Mouse (Mus musculus) cerebellum, adult 2 months (tissue): ENCODE data around the gene Gm19684. TPM values are rescaled to one million over a fixed set of nuclear protein-coding genes. Genes with fewer than 3 reads are reported as not detected.
"Not testable (repeated sequence)": the region's sequence is repeated elsewhere in the genome, so short reads cannot be mapped to it uniquely, and the experiment has no call there.

Experiments used
- DNase-seq, 2 experiments: peaks; one replicate each; pipeline ENCODE4 v3.0.0; 2021
- H3K27ac ChIP-seq: fragments of 200-500 bp; 2 replicates; pipeline ENCODE4 v1.5.1; 2012; ENCODE audit warnings: low read length, control low read depth, inconsistent platforms; ENCODE audit not compliant: insufficient read depth
- H3K27me3 ChIP-seq: fragments of 200-500 bp; 2 replicates; pipeline ENCODE4 v1.6.1; 2012; ENCODE audit warnings: inconsistent platforms, mild to moderate bottlenecking, low read length, moderate library complexity; ENCODE audit not compliant: control insufficient read depth, insufficient read depth
- H3K4me1 ChIP-seq: fragments of 200-500 bp; 2 replicates; pipeline ENCODE4 v1.6.1; 2011; ENCODE audit warnings: low read length; ENCODE audit not compliant: control insufficient read depth, insufficient read depth
- H3K4me3 ChIP-seq: fragments of 200-500 bp; replicated peaks from 2 replicates; pipeline ENCODE3; 2011; ENCODE audit warnings: mild to moderate bottlenecking, low read depth, low read length, control low read depth; ENCODE audit not compliant: insufficient read depth
- CTCF ChIP-seq: fragments of 200-500 bp; IDR thresholded peaks from 2 replicates; pipeline ENCODE4 v1.5.1; 2011; ENCODE audit warnings: low read depth, mild to moderate bottlenecking, control low read depth, low read length, moderate library complexity, borderline replicate concordance; ENCODE audit not compliant: insufficient read depth
- POLR2A ChIP-seq: fragments of 200-500 bp; IDR thresholded peaks from 2 replicates; pipeline ENCODE4 v1.6.1; 2011; ENCODE audit warnings: low read length, control low read depth, borderline replicate concordance; ENCODE audit not compliant: insufficient read depth
- WGBS: fragments of 180-500 bp; shearing (Covaris S2); methylation state at CpG from one replicate; pipeline ENCODE4 v1.1.7; 2018; 5-methylcytosine and 5-hydroxymethylcytosine counted together
- polyA plus RNA-seq: library from polyadenylated mRNA; depleted of rRNA; stranded (reverse); fragments of >200 nt; gene quantifications from 2 replicates; pipeline ENCODE4 v1.2.3, GENCODE M21; 2012; rRNA removed

Gm19684 gene
- polyA plus RNA-seq: 0.10 TPM in 1 of 2 replicates, not detected in the other

DNA sequence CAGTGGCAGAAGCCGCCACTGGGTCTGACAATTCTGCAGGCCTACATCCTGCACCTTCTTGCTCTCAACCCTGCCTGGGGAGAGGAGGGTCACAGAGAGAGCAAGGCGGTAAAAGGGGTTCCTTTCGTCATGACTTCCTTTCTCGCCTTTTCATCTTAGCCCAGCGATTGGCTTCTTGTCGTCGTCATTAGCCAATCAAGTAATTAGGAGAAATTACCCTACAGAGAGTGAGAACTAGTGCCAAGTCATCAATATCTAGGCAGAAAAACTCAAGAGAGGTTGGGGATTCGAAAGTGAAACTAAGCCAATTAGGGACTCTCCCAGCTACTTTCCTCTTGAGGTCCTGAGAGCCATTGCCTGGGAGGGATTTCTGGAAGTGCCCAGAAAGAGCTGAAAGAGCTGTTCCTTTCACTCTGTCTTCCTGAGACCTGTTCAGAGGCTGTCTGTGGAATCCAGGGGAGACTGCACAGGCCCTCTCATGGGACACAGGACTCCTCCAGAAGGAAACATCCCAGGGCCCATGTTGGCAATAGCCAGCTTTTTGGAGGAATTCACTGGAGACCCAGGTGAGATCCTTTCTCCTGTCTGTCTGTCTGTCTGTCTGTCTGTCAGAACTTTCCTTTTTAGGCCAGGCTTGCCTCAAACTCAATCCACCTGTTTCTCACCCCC, at the start of gene Gm19684:
Gm19684 (plus strand) TSS at position 327 of the 669 bp plus-strand sequence.
- peak in 1 of 2 experiments; percentile 30 for DNase-seq
- not testable (repeated sequence) for H3K27ac ChIP-seq, H3K4me1 ChIP-seq, H3K4me3 ChIP-seq, H3K27me3 ChIP-seq
- 6% methylated on average over 8 of the region's 8 CpGs for WGBS

DNA sequence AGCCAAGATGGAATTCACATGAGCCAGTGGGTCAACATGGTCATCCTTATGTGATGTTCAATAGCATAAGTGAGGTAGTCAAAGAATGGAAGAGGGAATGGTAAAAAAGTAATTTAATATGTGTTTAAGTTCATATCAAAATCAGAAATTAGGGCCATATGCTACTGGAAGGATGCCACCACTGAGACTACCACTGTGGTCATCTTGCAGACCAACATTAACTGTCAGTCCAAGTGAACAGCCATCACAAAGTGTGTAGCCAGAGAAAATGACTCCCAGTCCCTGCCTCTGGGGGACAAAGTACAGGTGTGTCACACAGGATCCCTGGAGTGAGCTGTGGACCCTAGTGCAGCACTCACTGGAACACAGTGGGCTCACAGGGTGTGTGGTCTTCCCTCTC, 39.6 kb upstream of the Gm19684 start:
- not testable (repeated sequence) for H3K4me3 ChIP-seq, DNase-seq

DNA sequence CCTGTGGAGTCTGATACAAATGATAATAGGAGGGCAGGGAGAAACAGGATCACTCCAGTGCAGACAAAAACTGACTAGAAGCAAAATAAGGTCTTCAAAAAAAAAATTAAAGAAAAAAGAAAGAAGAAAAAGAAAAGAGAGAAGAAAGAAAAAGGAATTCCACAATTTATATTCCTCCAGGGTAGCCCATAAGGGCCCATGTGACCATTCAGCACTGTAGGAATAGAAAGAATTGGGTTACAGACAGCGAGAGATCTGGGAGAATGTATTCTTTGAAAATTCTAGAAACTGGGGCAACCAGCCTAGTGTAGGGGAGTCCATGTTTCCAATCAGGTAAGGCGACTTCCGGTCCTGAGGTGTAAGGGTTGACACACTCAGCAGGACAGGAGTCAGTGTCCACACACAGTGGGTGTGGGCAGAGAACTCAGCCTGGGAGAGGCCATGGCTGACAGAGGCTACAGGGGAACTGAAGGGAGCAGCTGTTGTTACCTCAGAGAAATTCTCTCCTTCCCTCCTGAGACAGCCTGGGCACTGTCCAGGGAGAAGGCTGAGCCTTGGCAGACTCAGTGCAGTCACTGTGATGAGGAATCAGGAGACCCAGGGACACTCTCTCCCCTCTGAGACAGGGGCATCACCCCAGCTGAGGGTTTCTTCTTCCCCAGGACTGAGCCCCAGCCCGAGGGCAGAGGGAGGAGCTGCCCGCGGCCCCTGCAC, 38.8 kb upstream of the Gm19684 start:
- not testable (repeated sequence) for DNase-seq, H3K27ac ChIP-seq, H3K4me3 ChIP-seq, H3K4me1 ChIP-seq, H3K27me3 ChIP-seq
- 29% methylated on average over 6 of the region's 6 CpGs for WGBS

More for the DNA sequence above, 39.6 kb upstream of the Gm19684 start:
- not testable (repeated sequence) for H3K27ac ChIP-seq, H3K27me3 ChIP-seq, H3K4me1 ChIP-seq

DNA sequence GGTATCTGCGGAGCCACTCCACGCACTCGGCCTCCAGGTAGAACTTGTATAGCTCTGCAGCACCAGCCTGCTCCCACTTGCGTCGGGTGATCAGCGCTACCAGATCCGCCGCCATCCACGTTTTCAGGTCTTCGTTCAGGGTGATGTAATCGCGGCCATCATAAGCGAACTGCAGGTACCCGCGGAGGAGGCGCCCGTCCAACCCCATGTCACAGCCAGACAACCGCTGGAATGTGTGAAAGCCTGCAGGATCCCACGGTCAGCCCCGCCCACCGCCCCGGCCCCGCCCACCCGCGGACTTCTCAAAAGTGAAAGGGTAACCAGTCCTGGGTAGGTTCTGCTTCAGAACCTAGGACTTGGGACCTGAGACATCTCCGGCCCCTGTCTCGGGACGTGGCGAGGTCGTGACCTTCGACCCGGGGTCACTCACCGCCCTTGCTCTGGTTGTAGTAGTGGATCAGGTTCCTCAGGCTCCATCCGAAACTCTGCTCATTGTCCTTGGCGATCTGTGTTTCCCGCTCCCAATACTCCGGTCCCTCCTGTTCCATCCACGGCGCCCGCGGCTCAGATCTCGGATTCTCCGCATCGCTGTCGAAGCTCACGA, 38.1 kb upstream of the Gm19684 start:
- TF ChIP-seq CTCF (no peak), POLR2A (no peak)
- 1% methylated on average over 46 of the region's 46 CpGs for WGBS
- Histone ChIP-seq H3K27ac (no peak overlapping the region), H3K4me1 (no peaks in the 10 kb centered on the region), H3K4me3 (peak overlapping the region; percentile 39), H3K27me3 (no peaks in the 10 kb centered on the region)
- DNase-seq: no peak

DNA sequence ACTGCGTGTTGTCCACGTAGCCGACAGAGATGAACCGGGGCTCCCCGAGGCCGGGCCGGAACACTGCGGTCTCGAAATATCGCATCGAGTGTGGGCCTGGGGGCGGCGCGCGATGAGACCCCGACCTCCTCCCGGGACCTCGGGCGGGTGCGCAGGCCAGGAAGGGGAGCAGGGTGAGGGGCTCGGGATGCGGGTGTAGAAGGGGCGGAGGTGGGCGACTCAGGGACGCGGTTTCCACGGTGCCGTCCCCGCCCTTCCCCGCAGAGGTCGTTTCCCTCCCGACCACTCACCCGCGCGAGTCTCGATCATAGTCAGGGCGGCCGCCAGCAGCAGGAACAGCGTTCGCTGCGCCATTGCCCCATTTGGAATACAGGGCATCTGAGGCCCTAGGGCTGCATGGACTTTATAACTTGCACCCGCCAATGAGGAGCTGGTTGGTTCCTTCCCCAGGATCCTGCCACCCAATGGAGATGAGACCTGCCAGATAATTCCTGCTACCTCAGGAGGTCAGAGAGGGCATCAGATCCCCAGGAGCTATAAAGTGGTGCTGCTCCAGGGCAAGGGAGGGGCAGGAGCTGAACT, 37.5 kb upstream of the Gm19684 start:
- peak overlapping the region; percentile 39 for H3K4me3 ChIP-seq
- no peaks in the 10 kb centered on the region for H3K27me3 ChIP-seq
- no peak overlapping the region for H3K27ac ChIP-seq
- peak; percentile 14 to 15 for DNase-seq
- no peaks in the 10 kb centered on the region for H3K4me1 ChIP-seq
- WGBS: 1% methylated on average over 41 of the region's 42 CpGs
- TF ChIP-seq CTCF (no peak), POLR2A (no peak)

DNA sequence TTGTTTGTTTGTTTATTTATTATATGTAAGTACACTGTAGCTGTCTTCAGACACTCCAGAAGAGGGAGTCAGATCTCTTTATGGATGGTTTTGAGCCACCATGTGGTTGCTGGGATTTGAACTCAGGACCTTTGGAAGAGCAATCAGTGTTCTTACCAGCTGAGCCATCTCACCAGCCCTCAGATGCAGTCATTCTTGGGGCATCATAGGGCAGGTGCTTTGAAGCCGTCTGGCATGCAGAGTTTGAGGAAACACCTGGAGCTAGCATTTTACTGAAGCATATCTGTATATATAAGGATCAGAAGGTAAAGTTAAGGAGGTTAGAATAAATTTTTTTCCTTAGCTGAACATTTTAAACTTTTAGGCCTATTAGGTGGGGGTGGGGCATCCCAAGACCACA, 35.5 kb upstream of the Gm19684 start:
- 80% methylated on average over 1 of the region's 1 CpGs for WGBS
- H3K4me1 ChIP-seq, H3K27ac ChIP-seq, H3K27me3 ChIP-seq, H3K4me3 ChIP-seq, DNase-seq: not testable (repeated sequence)

DNA sequence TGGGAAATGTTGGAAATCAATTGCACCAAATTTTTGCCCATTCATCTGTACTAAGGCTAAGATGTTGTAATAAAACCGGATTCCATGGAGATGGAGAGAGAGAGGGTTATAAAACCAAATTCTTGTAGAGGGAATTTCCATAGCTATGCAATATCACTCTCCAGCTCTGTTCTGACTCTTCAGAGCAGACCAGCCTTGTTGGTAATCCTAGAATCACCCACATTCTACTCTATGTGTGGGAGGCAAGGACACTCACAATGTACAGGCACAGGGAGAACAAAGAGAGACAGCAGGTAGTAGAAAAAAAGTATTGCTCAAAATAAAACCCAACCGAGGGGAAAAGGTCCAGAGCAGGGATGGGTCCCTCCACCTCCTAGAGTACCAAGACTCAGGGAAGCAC, 29.5 kb upstream of the Gm19684 start:
- H3K4me1 ChIP-seq, DNase-seq, H3K27me3 ChIP-seq, H3K27ac ChIP-seq, H3K4me3 ChIP-seq: not testable (repeated sequence)
- WGBS: no CpG with 5 or more reads among the region's 2 CpGs

DNA sequence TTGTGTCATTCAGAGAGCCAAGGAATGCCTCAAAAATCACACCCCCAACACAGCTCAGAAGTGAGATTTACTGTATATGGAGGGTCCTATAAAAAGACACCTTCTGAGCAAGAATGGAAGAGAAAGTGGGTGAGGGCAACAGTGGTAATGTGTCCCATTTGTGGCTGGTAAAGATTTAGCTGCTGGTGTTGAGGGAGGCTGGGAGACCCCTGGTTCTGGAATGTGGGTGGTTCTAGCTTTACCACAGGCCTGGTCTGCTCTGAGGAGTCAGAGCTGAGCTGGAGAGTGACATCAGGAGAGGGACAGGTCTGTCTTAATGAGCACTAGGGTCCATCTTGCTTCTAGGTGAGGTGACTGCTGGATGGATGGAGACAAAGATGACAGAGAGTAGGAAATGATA, 29.0 kb upstream of the Gm19684 start:
- H3K27ac ChIP-seq, H3K27me3 ChIP-seq, DNase-seq, H3K4me3 ChIP-seq, H3K4me1 ChIP-seq: not testable (repeated sequence)
